Mouse (Mus musculus) erythroblast, embryonic 14.5 days (primary cell): ENCODE measurements around the gene Naaa.

Experiments
- GATA1 ChIP-seq: IDR thresholded peaks from 2 replicates; pipeline ENCODE4 v1.6.1; 2012; ENCODE audit warnings: low read length, inconsistent platforms, mixed read lengths
- TAL1 ChIP-seq: IDR thresholded peaks from 3 replicates; pipeline ENCODE4 v1.6.1; 2012; ENCODE audit warnings: low read length, inconsistent platforms, mixed read lengths

GRCm38 (mm10) chr5:92244900-92245299 lies 33.1 kb downstream of the Naaa start:
- TF ChIP-seq GATA1 (no peak), TAL1 (no peak)
